Mouse (Mus musculus) ovary, adult 18-20 months (tissue): ENCODE results near the gene Dusp22.

ENCODE experiments used
- DNase-seq: peaks from one replicate; pipeline ENCODE4 v3.0.0; 2022; ENCODE audit warnings: low spot score, mixed read lengths

The Dusp22 gene

GRCm38 (mm10) chr13:30669277-30669676 lies 9.5 kb downstream of the Dusp22 start:
- DNase-seq: no peak

- DNase-seq: no peak
Observed at GRCm38 (mm10) chr13:30673878-30674277, 14.1 kb downstream of the Dusp22 start.

- no peak for DNase-seq
Observed at GRCm38 (mm10) chr13:30678822-30679221, 19.0 kb downstream of the Dusp22 start.

GRCm38 (mm10) chr13:30681866-30682265 lies 22.1 kb downstream of the Dusp22 start:
- DNase-seq: no peak

GRCm38 (mm10) chr13:30682328-30682727 lies 22.5 kb downstream of the Dusp22 start:
- DNase-seq: no peak

- DNase-seq: no peak
Observed at GRCm38 (mm10) chr13:30684614-30685122, 24.9 kb downstream of the Dusp22 start.

- DNase-seq: no peak
Observed at GRCm38 (mm10) chr13:30685957-30686356, 26.2 kb downstream of the Dusp22 start.

GRCm38 (mm10) chr13:30688035-30688616 lies 28.3 kb downstream of the Dusp22 start:
- DNase-seq: no peak

GRCm38 (mm10) chr13:30689475-30689874 lies 29.7 kb downstream of the Dusp22 start:
- no peak for DNase-seq

GRCm38 (mm10) chr13:30691441-30692292 lies 31.9 kb downstream of the Dusp22 start:
- DNase-seq: no peak

GRCm38 (mm10) chr13:30692644-30693385 lies 33.0 kb downstream of the Dusp22 start:
- DNase-seq: no peak

GRCm38 (mm10) chr13:30695232-30695631 lies 35.4 kb downstream of the Dusp22 start:
- DNase-seq: no peak

GRCm38 (mm10) chr13:30695890-30696289 lies 36.1 kb downstream of the Dusp22 start:
- DNase-seq: no peak

GRCm38 (mm10) chr13:30697880-30698279 lies 38.1 kb downstream of the Dusp22 start:
- DNase-seq: no peak

GRCm38 (mm10) chr13:30702695-30703094 lies 42.9 kb downstream of the Dusp22 start:
- DNase-seq: no peak

GRCm38 (mm10) chr13:30704246-30705095 lies 44.7 kb downstream of the Dusp22 start:
- no peak for DNase-seq

GRCm38 (mm10) chr13:30711066-30711465 lies 51.3 kb downstream of the Dusp22 start:
- DNase-seq: no peak

- DNase-seq: no peak
Observed at GRCm38 (mm10) chr13:30711711-30712110, 51.9 kb downstream of the Dusp22 start.

- no peak for DNase-seq
Observed at GRCm38 (mm10) chr13:30712280-30712679, 52.5 kb downstream of the Dusp22 start.

GRCm38 (mm10) chr13:30713621-30714020 lies 53.8 kb downstream of the Dusp22 start:
- DNase-seq: no peak

GRCm38 (mm10) chr13:30714552-30714951 lies 54.8 kb downstream of the Dusp22 start:
- no peak for DNase-seq

GRCm38 (mm10) chr13:30715060-30715459 lies 55.3 kb downstream of the Dusp22 start:
- DNase-seq: no peak
